Mouse (Mus musculus) limb, embryonic 12.5 days (tissue): ENCODE data around the gene Gm15217. TPM values are rescaled to one million over a fixed set of nuclear protein-coding genes. Genes with fewer than 3 reads are reported as not detected.
A peak's percentile ranks its signal among the peaks of the same experiment; 100 is the strongest.

Source experiments
- ATAC-seq: fragments of 200-750 bp; cut with Nextera tagmentation; 2 replicates; pipeline ENCODE4 v1.8.0; 2017; ENCODE audit warnings: low read depth, moderate TSS enrichment; ENCODE audit not compliant: insufficient number of reproducible peaks, insufficient read depth, low FRiP score, low TSS enrichment
- H3K27ac ChIP-seq: fragments of 300-500 bp; sonication (generic); 2 replicates; pipeline ENCODE4 v1.5.1; 2016; ENCODE audit warnings: mild to moderate bottlenecking, moderate library complexity
- H3K27me3 ChIP-seq: fragments of 300-500 bp; sonication (generic); 2 replicates; pipeline ENCODE4 v1.6.1; 2016; ENCODE audit warnings: mild to moderate bottlenecking, moderate library complexity
- H3K36me3 ChIP-seq: fragments of 300-500 bp; sonication (generic); 2 replicates; pipeline ENCODE4 v1.6.1; 2016; ENCODE audit warnings: mild to moderate bottlenecking, moderate library complexity
- H3K4me1 ChIP-seq: fragments of 300-500 bp; sonication (generic); replicated peaks from 2 replicates; pipeline ENCODE4 v1.6.1; 2016
- H3K4me2 ChIP-seq: fragments of 300-500 bp; sonication (generic); 2 replicates; pipeline ENCODE4 v1.6.1; 2016; ENCODE audit warnings: mild to moderate bottlenecking, moderate library complexity
- H3K4me3 ChIP-seq: fragments of 300-500 bp; sonication (generic); replicated peaks from 2 replicates; pipeline ENCODE4 v1.5.1; 2016; ENCODE audit warnings: mild to moderate bottlenecking
- H3K9ac ChIP-seq: fragments of 300-500 bp; sonication (generic); replicated peaks from 2 replicates; pipeline ENCODE4 v1.6.1; 2016; ENCODE audit warnings: mild to moderate bottlenecking, moderate library complexity
- H3K9me3 ChIP-seq: fragments of 300-500 bp; sonication (generic); 2 replicates; pipeline ENCODE4 v1.6.1; 2016; ENCODE audit warnings: mild to moderate bottlenecking, moderate library complexity
- WGBS: fragments of 180-500 bp; shearing (Covaris S2); methylation state at CpG from one replicate; pipeline ENCODE4 v1.1.7; 2016; 5-methylcytosine and 5-hydroxymethylcytosine counted together
- polyA plus RNA-seq: library from polyadenylated mRNA; unstranded; fragments of >200 nt; fragmentation: Nextera tagmentation; extraction: Ambion mirVana; gene quantifications from 2 replicates; pipeline ENCODE4 v1.2.1, GENCODE M21; 2016

The Gm15217 gene
- polyA plus RNA-seq, 1 experiment from 2014 or later: not detected

DNA sequence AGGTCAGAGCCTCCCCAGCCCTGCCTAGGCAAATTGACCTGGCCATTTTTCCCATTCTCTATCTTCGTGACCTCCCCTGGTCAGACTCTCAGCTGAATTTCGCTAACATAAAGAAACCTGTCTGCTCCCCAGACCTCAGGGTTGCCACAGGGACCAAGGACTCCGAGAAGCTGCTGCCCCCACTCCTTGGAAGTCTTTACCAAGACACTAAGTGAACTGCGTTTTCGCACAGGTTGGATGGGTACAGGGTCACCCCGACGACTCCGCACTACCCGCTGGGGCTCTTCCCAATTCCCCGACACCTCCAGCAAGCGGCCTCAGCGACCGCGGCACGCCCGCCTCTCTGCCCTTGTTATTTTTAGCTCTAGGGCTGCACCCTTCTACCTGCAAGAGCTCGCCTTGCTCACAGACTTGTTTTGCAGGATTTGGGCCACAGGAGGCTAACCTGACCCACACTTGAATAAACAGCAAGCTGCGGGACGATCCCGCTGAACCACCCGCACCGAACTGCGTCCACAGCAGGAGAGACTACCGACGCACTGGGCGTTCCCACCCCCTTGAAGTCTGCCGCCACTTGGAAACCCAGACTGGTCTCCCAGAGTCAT, 19.0 kb downstream of the Gm15217 start:
- Histone ChIP-seq H3K4me3 (peak overlapping the region; percentile 37), H3K9me3 (no peaks in the 10 kb centered on the region), H3K9ac (peak overlapping the region; percentile 40), H3K4me2 (peak overlapping the region; percentile 63), H3K27ac (no peak overlapping the region; the same call in 1 of the 2 replicates), H3K4me1 (peaks cover 20% of the 10 kb centered on the region), H3K27me3 (peaks cover 32% of the 10 kb centered on the region), H3K36me3 (no peaks in the 10 kb centered on the region)
- ATAC-seq: peak; percentile 42; the same call in 1 of the 2 replicates
- WGBS: 2% methylated on average over 27 of the region's 27 CpGs

DNA sequence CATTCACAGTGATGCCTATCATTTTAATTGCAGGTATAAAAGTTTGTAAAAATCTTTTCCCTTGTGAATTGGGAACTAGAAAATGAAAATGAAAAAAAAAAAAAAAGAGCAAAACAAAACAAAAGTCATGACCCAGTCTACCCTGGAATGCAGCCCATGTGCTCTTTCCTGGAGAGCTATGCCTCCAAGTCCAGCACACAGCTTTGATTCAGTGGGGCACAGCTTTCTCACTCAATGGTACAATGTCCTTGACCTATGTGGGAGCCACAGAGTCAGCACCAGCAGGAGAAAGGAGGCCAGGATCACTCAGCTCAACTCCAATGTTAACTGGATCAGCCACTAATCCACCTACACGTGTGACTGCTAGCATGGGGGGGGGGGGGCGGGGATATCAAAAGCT, 20.7 kb downstream of the Gm15217 start:
- H3K9ac ChIP-seq: no peak overlapping the region
- peaks cover 20% of the 10 kb centered on the region for H3K4me1 ChIP-seq
- H3K27ac ChIP-seq: no peak overlapping the region
- H3K4me2 ChIP-seq: no peak overlapping the region
- H3K9me3 ChIP-seq: no peaks in the 10 kb centered on the region
- WGBS: 67% methylated on average over 2 of the region's 2 CpGs
- ATAC-seq: no peak
- H3K27me3 ChIP-seq: peaks cover 29% of the 10 kb centered on the region
- H3K36me3 ChIP-seq: no peaks in the 10 kb centered on the region
- H3K4me3 ChIP-seq: no peak overlapping the region

DNA sequence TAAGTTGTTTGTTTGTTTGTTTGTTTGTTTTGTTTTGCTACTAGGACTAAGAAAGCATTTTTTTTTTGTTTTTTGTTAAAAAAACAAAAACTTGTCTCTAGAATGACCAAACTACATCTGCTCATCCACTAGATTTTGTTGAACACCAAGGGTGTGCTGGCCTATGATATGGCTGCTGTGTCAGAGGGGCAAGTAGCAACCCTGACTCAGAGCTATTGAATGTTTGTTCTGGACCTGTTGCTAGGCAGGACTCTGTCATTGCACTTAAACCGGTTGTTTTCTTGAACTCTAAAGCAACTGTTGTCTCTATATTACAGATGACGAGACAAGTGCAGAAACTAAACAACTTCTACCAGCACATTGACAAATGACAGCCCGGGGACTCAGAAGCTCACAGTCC, 29.1 kb downstream of the Gm15217 start:
- no peak for ATAC-seq
- WGBS: 82% methylated on average over 3 of the region's 3 CpGs

DNA sequence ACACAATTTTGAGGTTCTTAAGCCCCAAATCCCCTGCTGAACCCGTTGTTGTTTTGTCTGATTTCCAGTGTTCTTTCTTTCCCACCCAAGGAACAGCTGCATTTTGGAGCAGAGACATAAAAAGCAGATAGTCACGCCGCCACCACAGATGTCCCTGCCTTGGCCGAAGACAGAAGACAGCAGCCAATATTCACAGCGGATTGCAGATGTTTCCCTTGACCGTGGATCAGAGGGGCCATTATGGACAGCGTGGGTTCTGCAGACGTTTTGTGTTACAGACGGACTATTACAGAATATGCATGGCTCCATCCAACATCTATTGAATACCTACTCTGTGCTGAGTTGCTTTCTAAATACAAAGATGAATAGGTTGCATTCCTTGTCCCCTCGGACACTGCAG, 29.8 kb downstream of the Gm15217 start:
- ATAC-seq: no peak
- Histone ChIP-seq H3K9me3 (no peaks in the 10 kb centered on the region), H3K4me3 (no peak overlapping the region), H3K36me3 (no peaks in the 10 kb centered on the region), H3K27me3 (no peaks in the 10 kb centered on the region; the same call in 1 of the 2 replicates), H3K4me1 (0 out of 2 replicates have a peak, but pooled peaks cover 5% of the 10 kb centered on the region), H3K4me2 (no peak overlapping the region), H3K27ac (no peak overlapping the region), H3K9ac (no peak overlapping the region)
- WGBS: 77% methylated on average over 10 of the region's 10 CpGs

More for the DNA sequence above, 29.1 kb downstream of the Gm15217 start:
- Histone ChIP-seq H3K4me3 (no peak overlapping the region), H3K4me2 (no peak overlapping the region), H3K4me1 (0 out of 2 replicates have a peak, but pooled peaks cover 5% of the 10 kb centered on the region), H3K9me3 (no peaks in the 10 kb centered on the region), H3K27me3 (no peaks in the 10 kb centered on the region; the same call in 1 of the 2 replicates), H3K27ac (no peak overlapping the region), H3K36me3 (no peaks in the 10 kb centered on the region), H3K9ac (no peak overlapping the region)

DNA sequence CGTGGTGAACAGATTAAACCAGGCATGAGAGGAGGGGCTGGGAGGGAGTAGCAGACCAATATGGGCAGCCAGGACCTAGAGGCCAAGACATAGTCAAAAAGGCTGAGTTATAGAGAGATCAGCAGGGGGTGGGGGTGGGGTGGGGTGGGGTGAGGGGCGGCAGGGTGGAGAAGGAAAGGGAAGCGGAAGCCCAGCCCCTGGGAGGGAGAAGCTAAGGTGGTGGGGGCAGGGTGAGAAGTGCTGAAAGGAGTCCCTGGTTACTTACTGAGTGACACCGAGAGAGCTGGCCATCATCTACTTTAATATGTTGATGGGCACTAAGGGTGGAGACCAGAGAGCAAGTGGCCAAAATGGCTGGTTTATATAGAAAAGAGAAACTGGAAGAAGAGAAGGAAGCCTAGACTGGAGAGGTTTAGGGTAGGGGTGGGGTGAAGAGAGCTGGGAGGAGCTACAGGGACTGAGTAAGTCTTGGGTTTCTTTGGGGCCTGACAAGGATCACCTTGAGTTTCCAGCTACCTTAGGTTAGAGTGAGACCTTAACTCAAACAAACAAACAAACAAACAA, 31.4 kb downstream of the Gm15217 start:
- WGBS: 63% methylated on average over 4 of the region's 4 CpGs
- Histone ChIP-seq H3K27ac (no peak overlapping the region), H3K9ac (no peak overlapping the region), H3K36me3 (no peaks in the 10 kb centered on the region), H3K9me3 (no peaks in the 10 kb centered on the region), H3K4me2 (no peak overlapping the region), H3K4me1 (0 out of 2 replicates have a peak, but pooled peaks cover 5% of the 10 kb centered on the region), H3K4me3 (no peak overlapping the region), H3K27me3 (no peaks in the 10 kb centered on the region; the same call in 1 of the 2 replicates)
- ATAC-seq: no peak

DNA sequence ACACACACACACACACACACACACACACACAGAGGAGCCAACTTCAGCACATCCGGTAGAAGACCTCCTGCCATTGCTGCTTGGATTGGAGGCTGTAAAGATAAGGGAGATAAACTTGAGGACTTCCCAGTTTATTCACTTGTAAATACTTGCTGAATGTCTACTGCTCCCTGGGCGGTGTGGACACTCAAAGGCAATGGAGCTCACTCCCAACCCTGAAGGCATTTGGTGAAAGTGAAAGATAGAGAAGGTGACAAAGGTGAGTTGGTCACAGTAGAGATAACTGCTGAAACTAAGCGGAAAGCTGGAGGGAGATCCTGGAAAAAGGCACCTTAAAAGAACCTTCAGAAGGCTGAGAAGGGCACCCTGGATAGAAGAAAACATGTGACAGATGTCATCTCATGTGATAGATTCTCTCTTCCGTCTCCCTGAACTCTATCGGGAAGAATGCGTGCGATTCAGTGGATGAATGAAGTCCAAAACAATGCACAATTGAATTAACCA, 33.3 kb downstream of the Gm15217 start:
- H3K27ac ChIP-seq: no peak overlapping the region
- WGBS: 75% methylated on average over 7 of the region's 7 CpGs
- no peak overlapping the region for H3K9ac ChIP-seq
- H3K4me2 ChIP-seq: no peak overlapping the region
- H3K9me3 ChIP-seq: no peaks in the 10 kb centered on the region
- no peaks in the 10 kb centered on the region; the same call in 1 of the 2 replicates for H3K27me3 ChIP-seq
- H3K36me3 ChIP-seq: no peaks in the 10 kb centered on the region
- H3K4me1 ChIP-seq: 0 out of 2 replicates have a peak, but pooled peaks cover 5% of the 10 kb centered on the region
- ATAC-seq: no peak
- no peak overlapping the region for H3K4me3 ChIP-seq

DNA sequence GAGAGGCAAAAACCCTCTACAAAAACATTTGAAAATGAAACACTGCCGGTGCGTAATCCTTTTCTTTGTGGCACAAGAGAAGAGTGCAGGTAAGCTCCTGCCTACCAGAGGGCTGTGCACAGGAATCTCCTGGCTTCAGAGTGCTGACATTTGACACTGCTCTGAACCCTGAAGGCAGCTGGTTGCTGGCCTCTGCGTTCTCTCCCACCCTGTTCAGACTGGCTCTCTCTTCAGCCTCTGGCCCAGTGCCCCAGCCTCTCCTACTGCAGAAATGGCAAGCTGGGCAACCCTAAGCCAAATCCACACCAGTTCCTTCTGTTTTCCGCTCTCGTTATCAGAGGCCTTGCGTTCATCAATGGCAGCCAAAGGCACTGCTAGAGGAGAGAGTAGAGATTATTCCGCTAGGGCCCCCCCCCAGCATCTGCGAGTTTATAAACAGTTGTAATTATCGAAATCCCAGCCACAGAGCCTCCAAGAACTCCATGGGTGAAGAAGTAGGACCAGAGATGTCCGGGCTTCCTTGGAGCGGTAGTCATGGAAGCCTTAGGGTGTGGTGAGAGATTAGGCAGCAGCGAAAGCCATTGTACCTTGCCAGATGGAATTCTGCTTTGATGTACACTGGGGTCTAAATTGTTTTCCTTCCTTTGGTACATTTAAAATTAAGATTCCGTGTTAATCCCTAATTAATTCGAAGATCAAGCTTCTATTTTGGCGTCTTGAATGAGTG, 39.3 kb downstream of the Gm15217 start:
- ATAC-seq: no peak
- Histone ChIP-seq H3K27me3 (no peaks in the 10 kb centered on the region), H3K27ac (no peak overlapping the region), H3K4me3 (no peak overlapping the region), H3K4me1 (peaks cover 15% of the 10 kb centered on the region), H3K9ac (no peak overlapping the region), H3K4me2 (no peak overlapping the region), H3K9me3 (no peaks in the 10 kb centered on the region), H3K36me3 (no peaks in the 10 kb centered on the region)
- 63% methylated on average over 15 of the region's 15 CpGs for WGBS

DNA sequence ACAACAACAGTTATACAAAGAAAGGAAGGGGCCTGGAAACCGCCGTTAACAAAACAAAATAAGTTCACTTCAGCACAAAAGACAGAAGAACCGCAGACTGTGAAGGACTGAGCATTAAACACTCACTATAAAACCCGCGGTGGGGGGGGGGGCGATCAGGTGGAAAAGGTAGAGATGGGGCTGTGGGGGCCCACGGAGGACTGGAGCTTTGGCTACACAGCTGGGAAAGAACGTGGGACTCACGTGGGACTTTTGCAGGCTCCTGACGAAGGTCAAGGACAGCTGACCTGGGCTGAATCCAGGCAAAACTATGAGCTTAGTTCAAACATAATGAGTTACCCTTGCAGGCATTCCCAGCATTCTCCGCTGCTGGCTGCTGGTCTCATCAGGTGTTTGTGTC, 40.1 kb downstream of the Gm15217 start:
- no peak overlapping the region for H3K4me2 ChIP-seq
- 47% methylated on average over 11 of the region's 11 CpGs for WGBS
- no peak for ATAC-seq

DNA sequence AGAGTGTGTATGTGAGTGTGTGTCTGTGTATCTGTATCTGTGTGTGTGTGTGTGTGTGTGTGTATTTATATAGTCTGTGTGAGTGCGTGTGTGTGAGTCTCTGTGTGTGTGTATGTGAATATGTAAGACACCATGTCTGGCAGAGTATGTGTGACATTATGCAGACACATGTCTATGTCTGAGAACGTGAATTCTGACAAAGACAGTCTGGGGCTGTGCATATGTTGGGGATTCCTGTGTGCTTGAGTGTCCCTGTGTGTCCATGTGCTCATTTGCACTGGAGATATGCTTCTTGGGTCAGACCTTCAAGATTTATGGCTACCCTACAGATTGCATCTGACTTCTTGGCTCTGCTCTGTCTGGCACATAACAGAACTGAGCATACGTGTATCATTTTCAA, 42.6 kb downstream of the Gm15217 start:
- Histone ChIP-seq H3K36me3 (no peaks in the 10 kb centered on the region), H3K9ac (no peak overlapping the region), H3K9me3 (no peaks in the 10 kb centered on the region), H3K4me3 (no peak overlapping the region), H3K27me3 (no peaks in the 10 kb centered on the region), H3K4me1 (peaks cover 15% of the 10 kb centered on the region), H3K4me2 (no peak overlapping the region), H3K27ac (no peak overlapping the region)
- ATAC-seq: no peak
- 75% methylated on average over 3 of the region's 3 CpGs for WGBS

More for the DNA sequence above, 40.1 kb downstream of the Gm15217 start:
- no peak overlapping the region for H3K4me3 ChIP-seq
- no peaks in the 10 kb centered on the region for H3K27me3 ChIP-seq
- H3K36me3 ChIP-seq: no peaks in the 10 kb centered on the region
- peaks cover 15% of the 10 kb centered on the region for H3K4me1 ChIP-seq
- no peak overlapping the region for H3K9ac ChIP-seq
- H3K9me3 ChIP-seq: no peaks in the 10 kb centered on the region
- no peak overlapping the region for H3K27ac ChIP-seq

DNA sequence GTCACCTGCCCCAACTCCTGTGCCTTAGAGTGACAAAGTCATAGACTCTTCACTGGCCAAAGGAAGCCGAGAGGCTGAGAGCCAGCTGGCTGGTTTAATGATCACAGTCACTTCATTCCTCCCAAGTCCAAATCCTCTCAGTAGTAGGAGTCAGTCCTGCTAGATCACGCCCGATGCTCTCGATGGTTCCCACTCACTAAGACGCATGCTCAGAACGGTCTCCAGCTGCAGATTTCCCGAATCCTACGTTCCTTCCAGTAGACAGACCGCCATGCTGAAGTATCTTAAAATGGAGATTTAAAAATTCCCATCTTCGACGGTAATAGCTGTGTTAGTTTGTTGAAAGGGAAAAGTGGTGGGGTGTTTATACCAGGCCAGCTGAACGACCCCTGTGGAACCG, 48.0 kb downstream of the Gm15217 start:
- no peaks in the 10 kb centered on the region for H3K9me3 ChIP-seq
- ATAC-seq: no peak
- WGBS: 93% methylated on average over 13 of the region's 13 CpGs
- no peaks in the 10 kb centered on the region for H3K4me1 ChIP-seq
- no peak overlapping the region for H3K4me2 ChIP-seq
- no peaks in the 10 kb centered on the region for H3K36me3 ChIP-seq
- H3K4me3 ChIP-seq: no peak overlapping the region
- H3K9ac ChIP-seq: no peak overlapping the region
- no peaks in the 10 kb centered on the region for H3K27me3 ChIP-seq
- no peak overlapping the region for H3K27ac ChIP-seq

DNA sequence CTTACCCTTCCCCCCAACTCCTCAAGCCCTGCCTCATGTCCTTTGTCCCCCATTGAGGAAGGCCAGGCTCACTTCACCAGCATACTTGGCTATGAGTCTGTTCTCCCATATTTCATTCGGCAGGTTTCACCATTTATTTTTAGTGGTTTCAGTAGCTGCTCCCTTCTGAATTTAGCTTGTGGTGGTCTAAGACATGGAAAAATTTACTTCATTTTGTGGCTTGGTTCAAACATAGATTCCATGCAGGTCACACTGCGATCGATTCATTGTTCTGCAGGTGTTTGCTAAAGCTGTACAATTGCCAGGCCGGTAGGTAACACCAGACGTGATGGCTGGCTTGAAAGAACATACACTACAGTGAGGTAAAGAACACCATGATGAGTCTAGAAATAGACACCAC, 51.0 kb downstream of the Gm15217 start:
- no peak overlapping the region for H3K4me2 ChIP-seq

More for the DNA sequence above, 51.0 kb downstream of the Gm15217 start:
- no peak for ATAC-seq
- 0 out of 2 replicates have a peak, but pooled peaks cover 2% of the 10 kb centered on the region for H3K4me1 ChIP-seq
- H3K9me3 ChIP-seq: no peaks in the 10 kb centered on the region
- H3K27me3 ChIP-seq: no peaks in the 10 kb centered on the region
- no peaks in the 10 kb centered on the region for H3K36me3 ChIP-seq
- H3K27ac ChIP-seq: no peak overlapping the region
- H3K9ac ChIP-seq: no peak overlapping the region
- H3K4me3 ChIP-seq: no peak overlapping the region
- WGBS: 89% methylated on average over 5 of the region's 5 CpGs
